Mouse (Mus musculus): ENCODE measurements around the gene Olfr944. TPM values are rescaled to one million over a fixed set of nuclear protein-coding genes. Genes with fewer than 3 reads are reported as not detected.

The Olfr944 gene
- not detected for total RNA-seq (2021)
- long read RNA-seq, experiment 1: 0 reads
- long read RNA-seq, experiment 2: 0 reads

- no peak for DNase-seq (ENCODE audit: low spot score)
These were observed at the start of gene Olfr944 for GRCm38 (mm10) chr9:39201620-39202019. Gene Olfr944 (plus strand): TSS chr9:39201920.

- no peak for DNase-seq (ENCODE audit: low spot score)
These were observed 49.3 kb upstream of the Olfr944 start for GRCm38 (mm10) chr9:39152401-39152800.

- no peak for DNase-seq (ENCODE audit: low spot score)
These were observed 35.7 kb upstream of the Olfr944 start, which contains the start of gene Olfr943 for GRCm38 (mm10) chr9:39166004-39166403. Gene Olfr943 (plus strand): TSS chr9:39166304.

GRCm38 (mm10) chr9:39249894-39250293, 48.2 kb downstream of the Olfr944 start, which contains the start of gene Olfr1537:
Gene Olfr1537 (minus strand): TSS chr9:39249994.
- no peak for DNase-seq (ENCODE audit: low spot score)

Other genes with a start within 250 kb of the Olfr944 start
- not detected for gene Olfr933, start 229.6 kb upstream of the Olfr944 start, total RNA-seq (2021)
- not detected for gene Olfr934, start 213.6 kb upstream of the Olfr944 start, total RNA-seq (2021)
- gene Olfr935, start 202.2 kb upstream of the Olfr944 start, total RNA-seq (2021): not detected
- not detected for gene Olfr146, start 178.5 kb upstream of the Olfr944 start, total RNA-seq (2021)
- not detected for gene Olfr937, start 137.0 kb upstream of the Olfr944 start, total RNA-seq (2021)
- gene Olfr938, start 123.0 kb upstream of the Olfr944 start, total RNA-seq (2021): not detected
- gene Olfr27, start 73.8 kb upstream of the Olfr944 start, total RNA-seq (2021): not detected
- not detected for gene Olfr943, start 35.6 kb upstream of the Olfr944 start, total RNA-seq (2021)
- gene Olfr1537, start 48.1 kb downstream of the Olfr944 start, total RNA-seq (2021): not detected
- gene Olfr945, start 74.9 kb downstream of the Olfr944 start, total RNA-seq (2021): not detected
- not detected for gene Olfr948, start 124.1 kb downstream of the Olfr944 start, total RNA-seq (2021)
- gene Olfr951, start 185.5 kb downstream of the Olfr944 start, total RNA-seq (2021): not detected
- not detected for gene Olfr952, start 225.2 kb downstream of the Olfr944 start, total RNA-seq (2021)